ENCODE assay signal across 14 mouse cellular contexts in genomic region chr6:16794036-16794435, GRCm38 (mm10).
"Had no signal": no experiment of that assay in that cellular context is flagged by ENCODE, and none has a peak within 500 bp of the region (broad histone marks: within the 10 kb centered on the region; RNA-seq: fewer than 3 reads in every experiment).

No protein-coding gene starts in this region.

- H3K4me1 ChIP-seq: liver, embryonic 15.5 days had no signal

- H3K4me3 ChIP-seq: layer of hippocampus, adult 2 months; limb, embryonic 12.5 days; liver, embryonic 15.5 days; midbrain, embryonic 15.5 days; neural tube, embryonic 13.5 days had no signal

- H3K27ac ChIP-seq: layer of hippocampus, adult 2 months; limb, embryonic 12.5 days; liver, embryonic 15.5 days; midbrain, embryonic 15.5 days; neural tube, embryonic 13.5 days had no signal

- H3K36me3 ChIP-seq: limb, embryonic 12.5 days; liver, embryonic 15.5 days; midbrain, embryonic 15.5 days; neural tube, embryonic 13.5 days had no signal

- H3K9me3 ChIP-seq: limb, embryonic 12.5 days; liver, embryonic 15.5 days; midbrain, embryonic 15.5 days; neural tube, embryonic 13.5 days had no signal

- H3K4me2 ChIP-seq: limb, embryonic 12.5 days; liver, embryonic 15.5 days; lung, embryonic 14.5 days; midbrain, embryonic 11.5 days; midbrain, embryonic 15.5 days; neural tube, embryonic 13.5 days had no signal

- DNase-seq: kidney, adult 11 months; kidney, adult 9 months; kidney, postnatal 10 days; kidney, postnatal 4 days; lung, postnatal 4 days; right cerebral cortex, postnatal 25 days; thymus, postnatal 36 days had no signal

- H3K9ac ChIP-seq: limb, embryonic 12.5 days; liver, embryonic 15.5 days; lung, embryonic 14.5 days; midbrain, embryonic 15.5 days; neural tube, embryonic 13.5 days had no signal

- ATAC-seq: midbrain, embryonic 15.5 days had no signal

- H3K27me3 ChIP-seq: limb, embryonic 12.5 days; liver, embryonic 15.5 days; midbrain, embryonic 15.5 days; neural tube, embryonic 13.5 days had no signal
